Mouse (Mus musculus) A20 (cell line): ENCODE data around the gene Nebl.

Source experiments
- DNase-seq: peaks from one replicate; pipeline ENCODE4 v3.0.0-alpha.2; 2011; ENCODE audit warnings: low read depth, low spot score

Gene Nebl

DNA sequence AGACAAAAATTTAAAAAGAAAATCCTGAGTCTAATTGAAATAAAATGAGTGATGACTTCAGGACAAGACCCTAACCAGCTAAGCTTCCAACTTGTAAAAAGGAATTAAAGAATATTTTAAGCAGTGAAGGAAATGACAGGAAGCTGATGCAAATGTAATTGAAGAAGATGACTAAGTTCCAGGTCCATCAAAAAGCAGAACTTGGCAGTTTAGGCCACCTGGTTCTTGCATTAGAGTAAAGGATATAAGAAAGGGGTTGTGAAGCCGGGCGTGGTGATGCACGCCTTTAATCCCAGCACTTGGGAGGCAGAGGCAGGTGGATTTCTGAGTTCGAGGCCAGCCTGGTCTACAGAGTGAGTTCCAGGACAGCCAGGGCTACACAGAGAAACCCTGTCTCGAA is 436.0 kb downstream of the Nebl start:
- DNase-seq = peak; percentile 51
